Mouse (Mus musculus) ES-E14 (cell line): ENCODE data around the gene Spop.

Source experiments
- CHD2 ChIP-seq: IDR thresholded peaks from 2 replicates; pipeline ENCODE4 v1.6.1; 2014; ENCODE audit warnings: mild to moderate bottlenecking, low read depth, low read length, inconsistent platforms
- MAFK ChIP-seq: IDR thresholded peaks from 2 replicates; pipeline ENCODE4 v1.6.1; 2014; ENCODE audit warnings: mild to moderate bottlenecking, low read depth, low read length, inconsistent platforms; ENCODE audit not compliant: insufficient read depth
- ZC3H11A ChIP-seq: IDR thresholded peaks from 2 replicates; pipeline ENCODE4 v1.6.1; 2012; ENCODE audit warnings: low read depth, mild to moderate bottlenecking, inconsistent platforms, low read length, borderline replicate concordance
- ZNF384 ChIP-seq: IDR thresholded peaks from 2 replicates; pipeline ENCODE4 v1.6.1; 2012; ENCODE audit warnings: low read depth, low read length, inconsistent platforms

GRCm38 (mm10) chr11:95415931-95416330 lies 2.1 kb downstream of the Spop start:
- TF ChIP-seq MAFK = no peak
- TF ChIP-seq CHD2 = no peak
- no peak for TF ChIP-seq ZC3H11A
- TF ChIP-seq ZNF384 = no peak
